Mouse (Mus musculus): ENCODE data around the gene Pou4f2. TPM values are rescaled to one million over a fixed set of nuclear protein-coding genes. Genes with fewer than 3 reads are reported as not detected.

Pou4f2 gene
- total RNA-seq, 2 experiments from 2014 or later: not detected

DNA sequence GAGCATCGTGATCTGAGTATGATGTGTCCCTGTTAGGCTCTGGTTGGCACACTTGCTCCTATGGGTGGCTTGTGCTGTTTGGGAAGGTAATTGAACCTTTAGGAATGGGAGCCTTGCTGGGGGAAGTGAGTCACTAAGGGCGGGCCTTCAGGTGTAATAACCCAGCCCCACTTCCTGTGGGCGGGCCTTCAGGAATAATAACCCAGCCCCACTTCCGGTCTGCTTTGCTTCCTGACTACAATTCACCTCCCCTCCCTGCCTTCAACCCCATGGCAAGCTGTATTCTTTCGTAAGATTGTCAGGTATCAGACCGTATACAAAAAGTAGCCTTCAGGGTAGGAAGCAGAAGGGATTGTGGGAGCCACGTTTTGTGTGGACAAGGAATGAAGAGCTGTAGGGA lies 45.7 kb downstream of the Pou4f2 start:
- DNase-seq: no peak

Other genes starting within 250 kb of the Pou4f2 start
- not detected for gene Ttc29, start 223.3 kb downstream of the Pou4f2 start, total RNA-seq (2021)
- gene Rbmxl1, start 72.3 kb upstream of the Pou4f2 start, total RNA-seq (2021): 10 to 100 TPM; 52.2 to 52.9 TPM
- 10 to 100 TPM; 10.5 to 11.3 TPM for gene Slc10a7, start 72.7 kb upstream of the Pou4f2 start, total RNA-seq (2021)

Measured in heart, postnatal 4 days (tissue).